Mouse (Mus musculus) G1E (cell line): ENCODE measurements at regions not wholly inside any gene's neighbourhood (a gene's known extent, or its start where the extent isn't known, plus 50 kb on each side); places are given as distances from the start of the nearest gene placed in this dataset.
"Not testable (repeated sequence)": the region's sequence is repeated elsewhere in the genome, so short reads cannot be mapped to it uniquely, and the experiment has no call there.

Experiments
- ATAC-seq: 2 replicates; pipeline ENCODE4 v1.8.0; 2016; ENCODE audit warnings: mild to moderate bottlenecking; ENCODE audit not compliant: insufficient number of reproducible peaks, poor library complexity, low FRiP score, severe bottlenecking; ENCODE audit errors: extremely low read depth
- DNase-seq: peaks from one replicate; pipeline ENCODE4 v3.0.0; 2012; ENCODE audit warnings: low spot score
- H3K27me3 ChIP-seq: 2 replicates; pipeline ENCODE4 v1.6.1; 2012; ENCODE audit warnings: mild to moderate bottlenecking, low read length, inconsistent platforms; ENCODE audit not compliant: insufficient read depth
- H3K36me3 ChIP-seq: replicated peaks from 2 replicates; pipeline ENCODE3; 2012; ENCODE audit warnings: mild to moderate bottlenecking, inconsistent platforms
- H3K4me1 ChIP-seq: 2 replicates; pipeline ENCODE4 v1.6.1; 2012; ENCODE audit warnings: low read depth, low read length, inconsistent platforms, mixed read lengths; ENCODE audit not compliant: insufficient read depth
- H3K4me3 ChIP-seq: 2 replicates; pipeline ENCODE4 v1.5.1; 2012; ENCODE audit warnings: low read depth, mild to moderate bottlenecking, inconsistent platforms, low read length, moderate library complexity, mixed read lengths
- H3K9me3 ChIP-seq: replicated peaks from 2 replicates; pipeline ENCODE4 v1.6.1; 2012; ENCODE audit warnings: inconsistent platforms
- CTCF ChIP-seq: IDR thresholded peaks from 2 replicates; pipeline ENCODE4 v1.5.1; 2012; ENCODE audit warnings: low read depth, low read length, inconsistent platforms, mixed read lengths
- GATA1 ChIP-seq: IDR thresholded peaks from 2 replicates; pipeline ENCODE4 v1.6.1; 2012; ENCODE audit warnings: borderline replicate concordance, low read length, inconsistent platforms, mixed read lengths
- GATA2 ChIP-seq: IDR thresholded peaks from 2 replicates; pipeline ENCODE4 v1.6.1; 2012; ENCODE audit warnings: low read depth, low read length, inconsistent platforms, borderline replicate concordance
- POLR2AphosphoS5 ChIP-seq: IDR thresholded peaks from 2 replicates; pipeline ENCODE4 v1.6.1; 2012; ENCODE audit warnings: low read depth, low read length, inconsistent platforms; ENCODE audit not compliant: insufficient replicate concordance
- TAL1 ChIP-seq: conservative IDR thresholded peaks from 2 replicates; pipeline ENCODE4 v1.6.1; 2012; ENCODE audit warnings: low read depth, low read length, inconsistent platforms, mixed read lengths

DNA sequence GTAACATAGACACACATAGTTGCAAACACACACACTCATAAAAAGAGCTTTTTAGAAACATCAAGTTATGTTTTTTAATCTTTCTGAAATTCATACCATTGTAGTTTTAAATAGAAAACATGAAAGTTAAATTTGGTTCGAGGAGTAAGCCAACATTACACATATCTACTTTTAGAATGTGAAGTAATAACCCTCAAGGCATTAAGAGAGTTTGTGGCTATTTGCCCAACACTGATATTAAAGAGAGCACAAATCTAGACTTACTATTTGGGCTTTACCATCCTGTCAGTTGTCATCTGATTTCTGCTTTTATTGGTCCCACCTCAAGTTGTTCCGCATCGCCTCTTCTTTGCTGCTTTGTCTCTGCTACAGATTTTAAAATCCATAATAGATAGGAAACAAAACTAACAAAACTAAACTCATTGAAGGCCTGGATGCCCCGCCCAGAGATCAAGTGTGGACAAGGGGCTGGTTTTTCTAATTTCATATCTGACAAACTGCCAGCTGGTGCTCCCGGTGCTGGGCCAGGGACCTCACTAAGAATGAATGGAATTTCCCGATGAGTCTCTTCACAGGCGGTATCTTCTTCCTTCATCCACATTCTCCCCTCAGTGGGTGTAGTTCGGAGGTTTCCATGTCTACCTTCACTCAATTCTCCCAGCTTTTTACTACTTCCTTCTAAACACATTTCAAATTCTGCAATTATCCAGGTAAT lies 60.3 kb upstream of the Akap13 start:
- Histone ChIP-seq H3K27me3 (no peaks in the 10 kb centered on the region), H3K36me3 (no peaks in the 10 kb centered on the region), H3K4me3 (no peak overlapping the region), H3K9me3 (no peaks in the 10 kb centered on the region; the same call in 1 of the 2 replicates), H3K4me1 (peaks cover 3% of the 10 kb centered on the region)
- DNase-seq (no peak), ATAC-seq (no peak)
- TF ChIP-seq TAL1 (no peak), CTCF (no peak), GATA1 (no peak), GATA2 (no peak)

- ATAC-seq (no peak), DNase-seq (no peak)
- Histone ChIP-seq H3K36me3 (no peaks in the 10 kb centered on the region), H3K9me3 (no peaks in the 10 kb centered on the region), H3K4me3 (no peak overlapping the region), H3K27me3 (no peaks in the 10 kb centered on the region), H3K4me1 (no peaks in the 10 kb centered on the region)
- TF ChIP-seq POLR2AphosphoS5 (no peak), TAL1 (no peak), GATA2 (no peak), GATA1 (no peak), CTCF (no peak)
Measured at GRCm38 (mm10) chr7:75397559-75397958, 57.8 kb upstream of the Akap13 start.

GRCm38 (mm10) chr7:75398480-75398879 lies 56.9 kb upstream of the Akap13 start:
- H3K4me3 ChIP-seq, H3K36me3 ChIP-seq, DNase-seq, H3K9me3 ChIP-seq, ATAC-seq, H3K27me3 ChIP-seq, H3K4me1 ChIP-seq: not testable (repeated sequence)

DNA sequence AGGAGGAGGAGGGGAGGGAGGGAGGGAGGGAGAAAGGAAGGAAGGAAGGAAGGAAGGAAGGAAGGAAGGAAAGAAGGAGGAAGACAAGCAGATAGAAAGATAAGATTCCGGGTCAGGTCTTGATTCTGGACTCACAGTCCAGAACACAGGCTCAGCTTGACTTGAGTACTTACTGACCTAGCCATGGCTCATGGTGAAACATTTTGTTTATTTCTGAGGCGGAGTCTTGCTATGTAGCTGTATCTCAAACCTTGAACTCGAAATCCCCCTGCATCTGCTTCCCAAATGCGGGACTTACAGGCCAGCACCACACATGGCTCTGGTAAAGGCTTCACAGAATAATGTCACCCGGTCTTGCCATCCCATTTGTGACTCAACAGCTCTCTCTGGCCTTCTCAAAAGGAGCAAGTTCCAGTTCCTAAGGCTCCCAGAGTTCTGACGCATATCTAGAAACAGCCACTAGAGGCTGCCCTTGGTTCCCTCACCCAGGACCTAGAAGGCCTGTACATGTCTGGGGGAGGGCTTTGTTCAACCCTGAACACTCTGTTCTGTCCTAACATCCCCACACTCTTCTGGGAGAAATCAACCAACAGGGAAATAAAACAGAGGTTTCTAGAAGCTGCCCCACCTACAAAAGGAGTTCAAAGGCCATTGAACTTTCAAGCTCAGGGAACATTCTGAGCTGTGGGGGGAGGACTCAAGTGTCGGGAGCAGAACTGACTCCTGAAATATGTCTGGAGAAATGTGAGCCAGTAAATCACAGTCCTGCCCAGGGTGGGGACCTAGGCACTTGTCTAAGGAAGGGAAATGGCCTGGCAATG lies 56.2 kb upstream of the Akap13 start:
- Histone ChIP-seq H3K36me3 (no peaks in the 10 kb centered on the region), H3K4me1 (no peaks in the 10 kb centered on the region), H3K27me3 (no peaks in the 10 kb centered on the region), H3K9me3 (no peaks in the 10 kb centered on the region), H3K4me3 (no peak overlapping the region)
- DNase-seq (no peak), ATAC-seq (no peak)
- no peak for TF ChIP-seq GATA1
- no peak for TF ChIP-seq GATA2
- no peak for TF ChIP-seq TAL1
- no peak for TF ChIP-seq POLR2AphosphoS5
- no peak for TF ChIP-seq CTCF

DNA sequence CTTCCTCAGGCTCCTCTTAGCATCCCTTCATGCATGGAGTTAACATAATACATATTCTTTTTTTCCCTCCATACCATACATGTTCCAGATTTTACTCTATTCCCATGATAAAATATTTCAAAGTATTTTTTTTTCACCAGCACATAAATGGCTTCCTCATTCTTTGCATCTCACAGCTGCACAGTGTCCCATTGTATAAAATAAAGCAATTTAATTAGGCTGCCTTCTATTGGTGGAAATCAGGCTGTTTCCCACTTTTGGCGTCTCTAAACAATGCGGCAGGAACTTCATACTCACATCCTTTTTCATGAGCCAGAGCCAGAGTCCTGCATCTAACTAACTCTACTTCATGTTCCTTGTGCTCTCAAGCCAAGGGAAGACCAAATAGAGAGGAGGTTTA lies 54.9 kb upstream of the Akap13 start:
- no peaks in the 10 kb centered on the region for H3K27me3 ChIP-seq
- no peaks in the 10 kb centered on the region for H3K36me3 ChIP-seq
- no peak overlapping the region for H3K4me3 ChIP-seq
- H3K9me3 ChIP-seq = no peaks in the 10 kb centered on the region
- TF ChIP-seq GATA2 (no peak), CTCF (no peak), GATA1 (no peak), POLR2AphosphoS5 (no peak), TAL1 (no peak)
- no peaks in the 10 kb centered on the region for H3K4me1 ChIP-seq
- DNase-seq (no peak), ATAC-seq (no peak)

- H3K27me3 ChIP-seq = peaks cover 3% of the 10 kb centered on the region; the same call in 1 of the 2 replicates
- ATAC-seq (no peak), DNase-seq (no peak)
- no peak overlapping the region for H3K4me3 ChIP-seq
- no peaks in the 10 kb centered on the region for H3K4me1 ChIP-seq
- H3K9me3 ChIP-seq = no peaks in the 10 kb centered on the region
- TF ChIP-seq POLR2AphosphoS5 (no peak), TAL1 (no peak), CTCF (no peak), GATA1 (no peak), GATA2 (no peak)
- H3K36me3 ChIP-seq = no peaks in the 10 kb centered on the region
Measured at GRCm38 (mm10) chr7:75404955-75405354, 50.4 kb upstream of the Akap13 start.
